Mouse (Mus musculus) heart, embryonic 13.5 days (tissue): Measurements from ENCODE around the gene Ccs. TPM values are rescaled to one million over a fixed set of nuclear protein-coding genes. Genes with fewer than 3 reads are reported as not detected.

Experiments used
- ATAC-seq: fragments of 200-750 bp; cut with Nextera tagmentation; 2 replicates; pipeline ENCODE4 v1.8.0; 2017; ENCODE audit warnings: moderate TSS enrichment; ENCODE audit not compliant: insufficient number of reproducible peaks, low FRiP score, low TSS enrichment; ENCODE audit errors: extremely low read depth
- H3K27ac ChIP-seq: fragments of 300-500 bp; sonication (generic); replicated peaks from 2 replicates; pipeline ENCODE4 v1.5.1; 2015; ENCODE audit warnings: moderate library complexity, mild to moderate bottlenecking, inconsistent platforms
- H3K27me3 ChIP-seq: fragments of 300-500 bp; sonication (generic); replicated peaks from 2 replicates; pipeline ENCODE4 v1.6.1; 2015; ENCODE audit warnings: mild to moderate bottlenecking, inconsistent platforms
- H3K36me3 ChIP-seq: fragments of 300-500 bp; sonication (generic); 2 replicates; pipeline ENCODE4 v1.6.1; 2015; ENCODE audit warnings: mild to moderate bottlenecking, inconsistent platforms
- H3K4me1 ChIP-seq: fragments of 300-500 bp; sonication (generic); 2 replicates; pipeline ENCODE4 v1.6.1; 2015; ENCODE audit warnings: inconsistent platforms
- H3K4me2 ChIP-seq: fragments of 300-500 bp; sonication (generic); 2 replicates; pipeline ENCODE4 v1.6.1; 2015; ENCODE audit warnings: inconsistent platforms, mild to moderate bottlenecking, moderate library complexity
- H3K4me3 ChIP-seq: fragments of 300-500 bp; sonication (generic); 2 replicates; pipeline ENCODE4 v1.5.1; 2015; ENCODE audit warnings: moderate library complexity, mild to moderate bottlenecking, inconsistent platforms
- H3K9ac ChIP-seq: fragments of 300-500 bp; sonication (generic); 2 replicates; pipeline ENCODE4 v1.6.1; 2015; ENCODE audit warnings: inconsistent platforms, mild to moderate bottlenecking, moderate library complexity
- H3K9me3 ChIP-seq: fragments of 300-500 bp; sonication (generic); 2 replicates; pipeline ENCODE4 v1.6.1; 2016; ENCODE audit warnings: inconsistent platforms
- WGBS: fragments of 180-500 bp; shearing (Covaris S2); methylation state at CpG from one replicate; pipeline ENCODE4 v1.1.7; 2015; ENCODE audit warnings: mixed read lengths; 5-methylcytosine and 5-hydroxymethylcytosine counted together
- polyA plus RNA-seq: library from polyadenylated mRNA; unstranded; fragments of >200 nt; fragmentation: Nextera tagmentation; extraction: Ambion mirVana; gene quantifications from 2 replicates; pipeline ENCODE4 v1.2.1, GENCODE M21; 2015

The Ccs gene
- polyA plus RNA-seq, 1 experiment from 2014 or later, result 40.7 TPM

GRCm38 (mm10) chr19:4810746-4811062, 28.4 kb downstream of the Ccs start:
- peak overlapping the region; percentile 94 for H3K4me3 ChIP-seq
- WGBS, result 1% methylated on average over 17 of the region's 17 CpGs
- H3K4me2 ChIP-seq, result peak overlapping the region; percentile 96
- H3K9me3 ChIP-seq, result no peaks in the 10 kb centered on the region
- H3K9ac ChIP-seq, result peak overlapping the region; percentile 93
- peak overlapping the region; percentile 96 for H3K27ac ChIP-seq
- 0 out of 2 replicates have a peak, but pooled peaks cover 10% of the 10 kb centered on the region for H3K36me3 ChIP-seq
- peaks cover 34% of the 10 kb centered on the region for H3K4me1 ChIP-seq
- no peaks in the 10 kb centered on the region for H3K27me3 ChIP-seq
- ATAC-seq, result no peak; the same call in 1 of the 2 replicates

DNA sequence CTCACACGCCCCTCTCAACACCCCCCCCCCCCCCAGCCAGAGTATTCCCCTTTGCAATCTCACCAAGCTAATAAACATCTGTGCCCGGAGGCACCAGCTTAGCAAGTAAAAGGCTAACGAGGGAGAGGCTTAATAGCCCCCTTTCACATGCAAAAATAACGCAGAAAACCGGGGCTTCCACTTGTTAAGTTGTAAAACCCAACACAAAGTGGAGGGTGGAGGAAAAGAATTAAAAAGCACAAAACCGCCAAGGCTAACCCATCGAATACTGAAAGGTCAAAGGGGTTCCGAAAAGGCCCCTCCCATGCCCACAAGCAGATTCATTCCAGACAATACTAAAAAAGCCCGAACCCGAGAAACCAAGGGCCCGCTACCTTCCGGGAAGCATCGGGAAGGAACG, 28.8 kb downstream of the Ccs start:
- no peak for ATAC-seq

DNA sequence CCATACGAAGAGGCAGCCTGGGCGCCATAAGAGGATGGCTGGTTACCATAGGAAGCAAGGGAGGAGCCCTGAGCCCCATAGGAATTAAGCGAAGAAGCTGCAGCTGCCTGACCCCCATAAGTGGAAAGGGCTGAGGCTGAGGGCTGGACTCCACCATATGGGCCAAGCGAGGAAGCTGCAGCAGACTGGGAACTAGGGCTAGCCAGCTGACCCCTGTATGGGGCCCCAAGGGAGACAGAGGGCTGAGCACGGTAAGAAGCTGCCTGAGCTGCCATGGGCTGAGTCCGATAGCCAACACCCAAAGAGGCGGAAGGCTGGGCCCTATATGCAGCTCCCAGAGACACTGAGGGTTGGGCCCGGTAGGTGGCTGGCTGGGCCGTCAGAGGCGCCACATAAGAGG, 35.8 kb downstream of the Ccs start:
- no peak for ATAC-seq
- H3K4me2 ChIP-seq, result no peak overlapping the region
- peaks cover 68% of the 10 kb centered on the region for H3K36me3 ChIP-seq
- no peak overlapping the region for H3K9ac ChIP-seq
- H3K27me3 ChIP-seq, result no peaks in the 10 kb centered on the region
- no peak overlapping the region for H3K27ac ChIP-seq
- H3K4me1 ChIP-seq, result peaks cover 39% of the 10 kb centered on the region
- WGBS, result 82% methylated on average over 10 of the region's 10 CpGs
- H3K9me3 ChIP-seq, result no peaks in the 10 kb centered on the region
- no peak overlapping the region for H3K4me3 ChIP-seq

More for the DNA sequence above, 28.8 kb downstream of the Ccs start:
- H3K9me3 ChIP-seq, result no peaks in the 10 kb centered on the region
- 0 out of 2 replicates have a peak, but pooled peaks cover 10% of the 10 kb centered on the region for H3K36me3 ChIP-seq
- peak overlapping the region; percentile 96 for H3K4me2 ChIP-seq
- 0% methylated on average over 14 of the region's 14 CpGs for WGBS
- H3K4me3 ChIP-seq, result peak overlapping the region; percentile 94
- peak overlapping the region; percentile 93 for H3K9ac ChIP-seq
- H3K27me3 ChIP-seq, result no peaks in the 10 kb centered on the region
- peaks cover 38% of the 10 kb centered on the region for H3K4me1 ChIP-seq
- H3K27ac ChIP-seq, result peak overlapping the region; percentile 96

- Histone ChIP-seq H3K4me2 (no peak overlapping the region), H3K9me3 (no peaks in the 10 kb centered on the region), H3K4me1 (peaks cover 33% of the 10 kb centered on the region), H3K27me3 (no peaks in the 10 kb centered on the region), H3K4me3 (no peak overlapping the region), H3K36me3 (peaks cover 74% of the 10 kb centered on the region), H3K9ac (no peak overlapping the region), H3K27ac (no peak overlapping the region)
- ATAC-seq, result no peak
- 90% methylated on average over 7 of the region's 7 CpGs for WGBS
Measured at GRCm38 (mm10) chr19:4802691-4803091, 36.4 kb downstream of the Ccs start.

GRCm38 (mm10) chr19:4799083-4799482, 40.0 kb downstream of the Ccs start:
- H3K27me3 ChIP-seq, result no peaks in the 10 kb centered on the region
- H3K9me3 ChIP-seq, result no peaks in the 10 kb centered on the region
- H3K36me3 ChIP-seq, result peaks cover 79% of the 10 kb centered on the region
- H3K4me3 ChIP-seq, result no peak overlapping the region
- 90% methylated on average over 5 of the region's 5 CpGs for WGBS
- no peak overlapping the region for H3K4me2 ChIP-seq
- no peak for ATAC-seq
- H3K4me1 ChIP-seq, result peaks cover 20% of the 10 kb centered on the region
- no peak overlapping the region for H3K9ac ChIP-seq
- H3K27ac ChIP-seq, result no peak overlapping the region

DNA sequence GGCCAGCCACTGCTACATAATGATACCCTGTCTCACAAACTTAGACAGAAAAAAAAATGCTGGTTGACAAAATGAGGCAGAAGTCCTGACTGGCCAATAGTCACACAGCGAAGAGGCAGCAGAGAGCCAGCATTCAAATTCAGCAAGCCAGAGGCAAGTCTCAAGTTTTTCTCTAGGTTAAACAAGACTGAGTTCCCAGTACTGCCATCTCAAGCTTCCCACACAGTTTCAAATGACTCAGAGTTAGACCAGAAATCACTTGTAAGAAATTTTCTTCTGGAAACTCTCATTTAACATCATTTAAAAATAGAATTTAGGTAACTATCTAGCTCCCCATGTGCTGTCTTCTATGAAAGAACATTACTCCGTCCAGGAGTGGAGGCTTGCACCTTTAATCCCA, 41.3 kb downstream of the Ccs start:
- Histone ChIP-seq H3K4me1 (peaks cover 13% of the 10 kb centered on the region), H3K9ac (no peak overlapping the region), H3K36me3 (peaks cover 66% of the 10 kb centered on the region), H3K27ac (no peak overlapping the region), H3K4me3 (no peak overlapping the region), H3K4me2 (no peak overlapping the region), H3K27me3 (no peaks in the 10 kb centered on the region), H3K9me3 (no peaks in the 10 kb centered on the region)
- ATAC-seq, result no peak
- WGBS, result 89% methylated on average over 2 of the region's 2 CpGs

GRCm38 (mm10) chr19:4795929-4796328, 43.2 kb downstream of the Ccs start:
- H3K27ac ChIP-seq, result no peak overlapping the region
- no peak for ATAC-seq
- H3K27me3 ChIP-seq, result no peaks in the 10 kb centered on the region
- no peak overlapping the region for H3K4me2 ChIP-seq
- H3K9me3 ChIP-seq, result no peaks in the 10 kb centered on the region
- peaks cover 61% of the 10 kb centered on the region for H3K36me3 ChIP-seq
- H3K4me3 ChIP-seq, result no peak overlapping the region
- peaks cover 30% of the 10 kb centered on the region for H3K4me1 ChIP-seq
- WGBS, result 79% methylated on average over 1 of the region's 1 CpGs
- no peak overlapping the region for H3K9ac ChIP-seq

GRCm38 (mm10) chr19:4793831-4794422, 45.2 kb downstream of the Ccs start, which contains the start of gene Rbm4:
TSS of gene Rbm4 (minus strand) at chr19:4793901.
- Histone ChIP-seq H3K4me3 (peak within 1 kb of the TSS; percentile 90), H3K4me1 (peaks cover 49% of the 10 kb centered on the region), H3K9me3 (no peaks in the 10 kb centered on the region), H3K36me3 (peaks cover 59% of the 10 kb centered on the region), H3K9ac (peak within 1 kb of the TSS; percentile 92), H3K4me2 (peak within 1 kb of the TSS; percentile 77), H3K27ac (peak within 1 kb of the TSS; percentile 87), H3K27me3 (no peaks in the 10 kb centered on the region)
- ATAC-seq, result peak; percentile 97
- 0% methylated on average over 31 of the region's 31 CpGs for WGBS

DNA sequence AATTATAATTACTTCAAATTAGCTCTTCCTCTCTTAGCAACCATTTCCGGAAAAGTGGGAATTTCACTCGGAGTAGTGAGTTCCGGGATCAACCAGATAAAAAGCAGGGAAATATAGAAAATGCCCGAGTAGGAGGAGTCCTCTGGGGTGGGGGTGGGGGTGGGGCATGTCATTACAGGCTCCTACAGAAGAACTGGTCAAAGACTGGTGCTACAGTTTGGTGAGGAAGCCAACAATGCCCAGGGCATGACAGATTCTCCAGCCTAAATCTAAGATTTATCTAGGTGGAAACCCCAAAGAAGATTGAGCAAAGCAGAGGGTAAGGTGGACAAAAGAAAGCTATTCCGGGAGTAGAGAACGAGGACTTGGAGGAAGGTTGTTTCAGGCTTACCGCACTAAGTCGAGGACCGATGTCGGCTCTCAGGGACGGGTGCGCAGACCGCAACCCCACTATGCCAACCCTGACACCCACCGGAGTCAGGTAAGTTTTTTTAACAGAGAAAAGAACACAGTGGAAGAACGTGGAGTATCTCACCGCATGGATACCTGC, 45.8 kb downstream of the Ccs start:
- H3K4me2 ChIP-seq, result peak overlapping the region; percentile 77
- peak overlapping the region; percentile 90 for H3K4me3 ChIP-seq
- H3K9ac ChIP-seq, result peak overlapping the region; percentile 92
- H3K27ac ChIP-seq, result peak overlapping the region; percentile 87
- H3K27me3 ChIP-seq, result no peaks in the 10 kb centered on the region
- WGBS, result under 1% methylated on average over 16 of the region's 16 CpGs
- H3K4me1 ChIP-seq, result peaks cover 49% of the 10 kb centered on the region
- H3K9me3 ChIP-seq, result no peaks in the 10 kb centered on the region
- peaks cover 58% of the 10 kb centered on the region for H3K36me3 ChIP-seq
- ATAC-seq, result 0 out of 2 replicates have a peak, but pooled peaks have one; percentile 12

- Histone ChIP-seq H3K27me3 (no peaks in the 10 kb centered on the region), H3K27ac (no peak overlapping the region), H3K9ac (no peak overlapping the region), H3K9me3 (no peaks in the 10 kb centered on the region), H3K4me3 (no peak overlapping the region), H3K4me2 (no peak overlapping the region), H3K4me1 (peaks cover 72% of the 10 kb centered on the region), H3K36me3 (peaks cover 96% of the 10 kb centered on the region)
- WGBS, result 95% methylated on average over 2 of the region's 2 CpGs
- ATAC-seq, result no peak
Measured at GRCm38 (mm10) chr19:4786313-4786712, 52.8 kb downstream of the Ccs start.

DNA sequence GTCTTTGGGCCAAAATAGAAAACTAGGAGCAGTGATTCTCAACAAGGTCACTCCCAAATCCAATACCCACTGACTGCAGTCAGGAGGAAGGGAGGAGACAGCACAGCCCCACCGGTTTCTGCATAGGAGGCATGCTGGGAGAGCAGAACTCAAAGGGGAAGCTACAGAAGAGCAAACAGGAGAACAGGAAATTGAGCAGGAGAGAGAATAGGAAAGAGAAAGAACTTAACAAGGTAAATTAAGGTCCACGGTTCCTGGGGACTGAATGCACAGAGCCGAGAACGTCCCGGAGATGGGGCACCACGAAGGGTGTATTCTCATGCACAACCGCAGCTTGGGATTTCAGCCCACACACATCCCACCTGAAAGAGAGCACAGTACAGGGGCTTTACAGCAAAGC, 53.9 kb downstream of the Ccs start:
- Histone ChIP-seq H3K36me3 (peaks cover 94% of the 10 kb centered on the region), H3K4me3 (no peak overlapping the region), H3K4me2 (no peak overlapping the region), H3K27ac (peak overlapping the region; percentile 54; the same call in 1 of the 2 replicates), H3K9ac (no peak overlapping the region), H3K4me1 (peaks cover 61% of the 10 kb centered on the region), H3K9me3 (no peaks in the 10 kb centered on the region), H3K27me3 (no peaks in the 10 kb centered on the region)
- ATAC-seq, result no peak
- WGBS, result 74% methylated on average over 7 of the region's 7 CpGs

DNA sequence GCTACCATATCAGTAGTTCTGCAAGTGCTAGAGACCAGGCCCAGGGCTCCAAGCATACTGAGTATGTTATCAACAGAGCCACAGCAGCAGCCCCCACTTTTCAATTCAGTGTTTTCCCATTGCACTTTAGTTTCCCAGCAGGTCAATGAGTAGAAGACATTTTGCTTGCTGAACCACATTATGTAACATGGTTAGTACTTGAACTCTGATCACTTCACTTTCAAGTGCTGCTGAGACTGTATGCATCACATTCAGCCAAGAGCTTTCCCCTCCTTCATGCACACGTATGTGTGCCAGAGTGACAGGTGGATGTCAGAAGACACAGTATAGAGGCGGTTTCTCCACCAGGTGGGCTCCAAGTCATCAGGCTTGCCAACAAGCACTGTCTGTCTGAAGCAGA, 56.2 kb downstream of the Ccs start:
- no peak for ATAC-seq
- Histone ChIP-seq H3K27ac (no peak overlapping the region), H3K9me3 (no peaks in the 10 kb centered on the region), H3K4me3 (no peak overlapping the region), H3K9ac (no peak overlapping the region), H3K27me3 (no peaks in the 10 kb centered on the region), H3K36me3 (peaks cover 92% of the 10 kb centered on the region), H3K4me1 (peaks cover 49% of the 10 kb centered on the region), H3K4me2 (no peak overlapping the region)
- 90% methylated on average over 2 of the region's 2 CpGs for WGBS
